Mouse (Mus musculus): ENCODE results near the gene Ptges2.

The Ptges2 gene

GRCm38 (mm10) chr2:32447264-32447936, 51.7 kb downstream of the Ptges2 start:
- no peak for DNase-seq

DNA sequence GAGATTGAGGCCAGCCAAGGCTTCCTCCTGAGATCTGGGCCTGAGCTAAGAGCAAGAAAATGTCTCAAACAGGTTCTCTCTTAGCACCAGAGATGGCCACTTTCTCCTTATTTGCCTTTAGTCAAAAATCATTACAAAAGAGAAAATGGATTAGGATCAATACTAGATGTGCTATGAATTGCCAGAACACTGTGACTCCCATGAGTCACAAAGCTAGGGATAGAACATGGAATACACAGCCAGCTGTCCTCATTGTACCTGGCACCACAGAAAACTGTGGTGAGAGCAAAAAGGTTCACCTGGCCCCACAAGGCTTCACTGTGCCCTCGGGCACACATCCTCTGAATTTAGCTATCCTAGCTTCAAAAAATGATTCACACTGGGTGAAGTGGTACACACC, 52.8 kb downstream of the Ptges2 start:
- no peak for DNase-seq

- no peak for DNase-seq
Measured at GRCm38 (mm10) chr2:32449761-32450754, 54.4 kb downstream of the Ptges2 start, which contains the start of gene Naif1. Naif1 (plus strand) TSS chr2:32450457.

DNA sequence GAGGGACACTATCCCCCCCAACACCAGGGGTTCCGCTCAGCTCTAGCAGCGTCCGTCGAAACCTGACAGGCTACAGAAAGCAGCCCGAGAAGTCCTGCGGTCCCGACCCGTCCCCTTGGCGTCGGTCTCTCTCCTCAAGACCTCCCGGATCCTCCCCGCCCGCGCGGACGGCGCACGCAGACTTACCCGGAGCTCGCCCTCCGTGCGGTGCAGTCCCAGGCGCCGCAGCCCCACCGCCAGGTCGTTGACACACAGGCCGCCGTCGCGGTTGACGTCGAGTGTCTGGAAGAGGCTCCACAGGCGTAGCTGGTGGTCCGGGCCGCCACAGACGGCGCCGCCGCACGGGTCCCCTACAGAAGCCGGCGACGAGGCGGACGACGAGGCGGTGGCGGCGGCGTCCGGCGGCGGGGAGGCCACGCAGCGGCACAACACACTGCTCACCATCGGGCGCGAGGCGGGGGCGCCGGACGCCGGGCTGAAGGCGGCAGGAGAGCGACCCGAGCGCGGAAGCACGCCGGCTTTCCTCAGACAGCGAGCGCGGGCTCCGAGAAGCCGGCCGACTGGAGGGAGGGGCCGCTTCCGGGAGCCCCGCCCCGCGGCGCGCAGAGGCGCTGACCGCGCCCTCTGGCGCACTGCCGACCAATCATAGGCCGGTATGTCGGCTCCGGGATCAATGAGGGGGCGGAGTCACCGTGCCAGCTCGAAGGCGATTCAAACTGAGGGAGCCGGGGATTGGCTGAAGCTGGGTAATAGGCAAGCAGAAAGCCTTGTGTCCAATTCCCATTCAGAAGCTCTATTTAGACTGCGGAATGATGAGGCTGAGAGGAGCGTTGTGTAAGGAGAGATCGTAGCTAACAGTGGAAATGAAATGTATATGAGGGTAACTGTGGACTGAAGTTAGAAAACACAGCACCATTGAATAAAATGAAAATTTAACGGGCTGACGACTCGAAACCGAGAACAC, 55.5 kb downstream of the Ptges2 start, which contains the start of gene Slc25a25:
Gene Slc25a25 (minus strand): TSS at position 565 of the 964 bp plus-strand sequence.
- peak; percentile 98 for DNase-seq

DNA sequence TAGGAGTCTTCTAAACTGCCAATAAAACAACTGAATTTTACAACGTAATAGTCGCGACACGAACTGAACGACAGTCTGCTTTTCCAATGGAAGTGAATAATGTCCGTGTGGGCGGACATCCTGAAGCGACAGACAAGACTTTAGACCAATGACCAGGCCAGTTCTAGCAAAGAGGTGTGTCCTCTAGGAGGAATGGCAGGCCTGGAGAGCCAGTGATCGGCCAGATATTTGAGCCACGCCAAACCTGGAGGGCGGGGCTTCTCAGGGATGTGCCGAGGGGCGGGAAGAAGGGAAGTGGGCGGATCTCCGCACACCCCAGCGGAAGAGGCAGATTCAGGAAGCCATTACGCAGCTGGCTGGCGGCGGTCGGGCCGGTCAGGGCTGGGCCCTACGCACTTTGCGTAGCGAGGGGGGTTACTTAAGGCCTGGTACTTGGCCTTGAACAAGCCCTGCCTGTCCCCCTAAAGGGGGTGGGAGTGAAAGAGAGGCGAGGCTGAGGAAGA, 56.2 kb downstream of the Ptges2 start:
- peak; percentile 99 for DNase-seq

GRCm38 (mm10) chr2:32452441-32452971, 56.8 kb downstream of the Ptges2 start:
- no peak for DNase-seq

DNA sequence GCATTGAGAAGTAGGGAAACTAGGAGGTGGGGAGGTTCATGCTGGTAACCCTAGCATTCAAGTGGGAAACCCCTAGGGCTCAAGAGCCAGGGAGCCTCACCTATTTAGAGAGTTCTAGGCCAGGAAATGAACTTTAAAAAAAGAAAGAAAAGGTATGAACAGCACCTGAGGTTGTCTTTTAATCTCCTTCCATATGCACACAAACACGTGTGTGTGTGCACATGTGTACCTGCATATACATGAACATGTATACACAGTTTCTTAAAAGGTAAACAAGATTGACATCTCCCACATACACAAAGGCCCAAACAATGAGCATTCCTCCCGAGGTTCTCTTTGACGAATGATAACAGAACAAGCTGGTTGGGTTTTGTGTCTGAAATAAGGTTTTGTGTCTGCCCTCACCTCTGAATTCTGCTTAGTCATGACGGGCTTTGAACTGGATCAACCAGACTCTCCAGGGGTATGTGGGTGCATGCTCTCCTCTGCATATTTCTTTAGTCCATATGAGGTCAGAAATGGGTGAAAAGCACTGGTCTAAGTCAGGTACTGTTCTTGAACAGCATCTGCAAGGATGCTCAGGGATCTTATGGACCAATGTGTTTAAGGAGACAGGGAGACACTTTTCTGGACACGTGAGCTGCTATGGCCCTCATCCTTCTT, 58.1 kb downstream of the Ptges2 start:
- DNase-seq = no peak

GRCm38 (mm10) chr2:32454633-32455032, 58.9 kb downstream of the Ptges2 start:
- DNase-seq = no peak

DNA sequence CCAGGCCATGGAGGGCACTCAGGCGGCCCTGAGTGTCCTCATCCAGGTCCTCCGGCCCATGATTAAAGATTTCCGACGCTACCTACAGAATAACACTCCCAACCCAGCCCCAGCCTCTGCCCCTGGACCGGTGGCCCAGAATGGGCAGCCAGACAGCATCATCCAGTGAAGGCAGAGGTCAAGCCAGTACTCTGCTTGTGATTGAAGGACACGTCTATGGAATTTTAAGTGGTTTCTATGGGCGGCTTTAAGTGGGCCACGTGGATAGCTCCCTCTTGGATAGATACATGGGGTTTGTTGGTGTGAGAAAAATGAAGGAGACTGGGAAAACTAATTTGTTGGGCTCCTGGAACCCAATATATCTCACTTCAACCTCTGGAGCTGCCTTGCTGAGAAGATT, 59.4 kb downstream of the Ptges2 start:
- DNase-seq = no peak
